Mouse (Mus musculus) spleen, adult 2 months (tissue): Measurements from ENCODE around the gene 4931440F15Rik.

Experiments used
- CTCF ChIP-seq: fragments of 200-500 bp; IDR thresholded peaks from 2 replicates; pipeline ENCODE4 v1.5.1; 2011; ENCODE audit warnings: mild to moderate bottlenecking, inconsistent platforms; ENCODE audit not compliant: insufficient read depth, insufficient read length, insufficient replicate concordance; ENCODE audit errors: extremely low read depth
- POLR2A ChIP-seq: fragments of 200-500 bp; IDR thresholded peaks from 2 replicates; pipeline ENCODE4 v1.6.1; 2011; ENCODE audit warnings: low read depth, low read length, inconsistent platforms

DNA sequence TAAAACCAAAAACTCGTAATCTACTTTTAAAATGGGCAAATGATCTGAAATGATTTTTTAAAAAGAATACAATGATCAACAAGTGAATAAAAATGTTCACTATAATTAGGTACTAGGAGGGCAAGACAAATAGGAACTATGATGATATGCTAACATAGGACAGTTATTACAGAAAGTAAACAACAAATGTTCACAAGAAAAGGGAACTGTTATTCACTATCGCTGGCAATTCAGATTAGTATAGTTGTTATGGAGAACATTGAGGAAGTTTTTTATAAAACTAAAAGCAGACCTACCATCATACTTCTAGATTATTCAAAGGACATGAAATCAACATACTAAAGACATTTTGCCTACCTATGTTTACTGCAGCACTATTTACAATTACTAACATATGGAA, 44.7 kb upstream of the 4931440F15Rik start:
- TF ChIP-seq CTCF (no peak), POLR2A (no peak)
